Mouse (Mus musculus) layer of hippocampus, adult 9-11 months (tissue): ENCODE data around the gene Olfr1410.

Source experiments
- DNase-seq: peaks from one replicate; pipeline ENCODE4 v3.0.0; 2022

The Olfr1410 gene

GRCm38 (mm10) chr1:92641514-92642272 is 36.1 kb downstream of the Olfr1410 start, which contains the start of gene Cops9:
Gene Cops9, minus strand, starts transcription at chr1:92641985.
- DNase-seq: peak; percentile 90

GRCm38 (mm10) chr1:92643691-92644090 is 38.1 kb downstream of the Olfr1410 start:
- no peak for DNase-seq

- no peak for DNase-seq
These were observed 39.3 kb downstream of the Olfr1410 start for GRCm38 (mm10) chr1:92644916-92645315.

DNA sequence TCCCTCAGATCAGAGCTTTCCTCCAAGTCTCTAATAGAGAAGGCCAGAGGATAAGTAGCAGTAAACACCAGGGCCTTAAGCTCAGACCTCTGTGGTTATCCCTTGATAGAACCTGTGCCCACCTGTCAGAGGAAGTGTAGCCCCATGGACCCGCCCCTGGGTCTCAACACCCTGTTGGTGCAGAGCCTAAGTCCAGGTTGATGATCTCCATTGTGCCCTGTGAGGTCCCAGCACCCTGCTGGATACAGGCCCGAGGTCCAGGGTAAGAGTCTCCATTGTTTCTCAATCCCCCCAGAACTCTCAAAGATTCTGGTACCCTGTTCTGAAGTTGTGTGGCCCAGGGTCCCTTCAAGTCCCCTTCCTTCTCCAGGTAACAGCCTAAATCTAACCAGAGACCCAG is 40.5 kb downstream of the Olfr1410 start:
- no peak for DNase-seq

- DNase-seq: no peak
These were observed 41.0 kb downstream of the Olfr1410 start for GRCm38 (mm10) chr1:92646601-92647000.

- no peak for DNase-seq
These were observed 41.4 kb downstream of the Olfr1410 start for GRCm38 (mm10) chr1:92647026-92647425.

- peak; percentile 67 for DNase-seq
These were observed 42.2 kb downstream of the Olfr1410 start for GRCm38 (mm10) chr1:92647752-92648151.

DNA sequence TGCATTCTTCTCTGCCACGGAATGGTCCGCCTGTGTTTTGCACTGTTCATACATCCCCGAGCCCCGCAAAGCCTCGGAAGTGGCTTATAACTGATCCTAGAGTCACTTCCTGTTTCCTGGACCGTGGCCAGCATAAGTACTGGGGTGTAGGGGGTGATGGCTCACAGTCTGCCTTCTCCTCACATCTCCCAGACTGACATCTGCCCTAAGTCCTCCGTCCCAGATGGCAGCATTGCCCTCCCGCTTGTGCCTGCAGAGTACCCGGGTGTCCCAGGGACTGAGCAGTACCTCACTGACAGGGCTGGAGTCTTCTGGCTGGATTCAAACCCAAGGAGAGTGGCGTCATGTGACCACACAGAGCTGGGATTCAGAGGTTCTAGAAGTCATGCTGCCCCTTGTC is 42.6 kb downstream of the Olfr1410 start:
- DNase-seq: no peak

DNA sequence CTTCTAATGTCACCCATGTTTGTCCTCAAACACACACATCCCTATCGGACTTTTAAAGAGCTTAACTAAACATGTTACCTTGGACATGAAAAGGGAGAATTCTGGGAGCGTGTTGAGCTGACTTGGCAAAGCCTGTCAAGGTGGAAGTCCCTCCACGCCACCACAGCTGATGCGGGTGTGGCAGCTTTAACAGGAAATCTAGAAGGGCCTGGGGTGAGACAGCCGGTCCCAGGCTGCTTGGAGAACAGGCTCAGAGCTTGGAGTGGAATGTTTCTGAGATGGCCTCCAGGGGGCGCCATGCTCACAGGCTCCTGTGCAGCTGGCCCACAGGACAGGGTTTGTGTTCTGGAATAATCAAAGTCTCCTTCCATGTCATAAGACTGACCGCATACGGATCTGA is 43.1 kb downstream of the Olfr1410 start, which contains the start of gene Otos:
Otos (minus strand) TSS at position 169 of the 400 bp plus-strand sequence.
- peak; percentile 70 for DNase-seq

DNA sequence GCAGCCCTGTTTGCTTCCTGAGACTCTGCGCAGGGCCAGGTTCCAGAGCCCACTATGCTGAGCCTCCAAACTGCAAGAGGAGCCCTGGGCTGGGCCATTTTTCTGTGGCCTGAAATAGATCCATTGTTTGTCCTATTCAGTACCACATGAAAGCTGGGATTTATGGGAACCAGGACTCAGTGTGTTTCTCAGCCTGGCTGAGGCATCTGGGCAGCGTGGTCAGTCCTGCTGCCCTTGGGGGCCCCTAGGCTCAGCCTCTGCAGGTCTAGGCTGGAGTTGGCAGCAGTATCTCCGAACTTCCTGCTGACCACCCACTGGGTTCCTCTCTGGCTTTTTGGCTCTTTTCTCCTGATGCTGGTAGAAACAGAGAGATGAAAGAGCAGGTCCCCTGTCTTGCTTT is 45.9 kb downstream of the Olfr1410 start:
- no peak for DNase-seq

GRCm38 (mm10) chr1:92653179-92653578 is 47.6 kb downstream of the Olfr1410 start:
- DNase-seq: no peak

- no peak for DNase-seq
These were observed 49.1 kb downstream of the Olfr1410 start for GRCm38 (mm10) chr1:92654676-92655075.

- no peak for DNase-seq
These were observed 51.6 kb downstream of the Olfr1410 start for GRCm38 (mm10) chr1:92657025-92657820.

DNA sequence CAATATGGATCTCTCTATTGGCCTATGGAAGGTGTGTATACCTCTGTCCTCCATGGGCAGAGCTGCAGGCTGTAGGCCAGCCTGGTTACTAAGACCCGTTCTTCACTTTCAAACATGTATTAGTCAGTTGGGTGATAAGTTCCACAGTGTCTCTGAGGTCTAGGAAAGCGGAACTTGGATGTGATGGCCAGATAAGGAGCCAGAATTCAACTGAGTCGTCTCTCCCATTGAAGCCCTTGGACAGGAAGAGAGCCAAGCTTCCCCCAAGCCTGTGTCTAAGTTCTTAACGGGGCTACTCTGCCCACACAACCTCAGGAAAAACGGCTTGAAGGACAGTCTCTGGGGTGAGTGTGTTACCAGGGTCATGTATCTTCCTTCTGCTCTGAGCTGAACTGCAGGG is 53.8 kb downstream of the Olfr1410 start:
- DNase-seq: no peak
